Mouse (Mus musculus) megakaryocyte, embryonic 14.5 days (primary cell): Measurements from ENCODE around the gene Proser3.

Source experiments
- FLI1 ChIP-seq: IDR thresholded peaks from 2 replicates; pipeline ENCODE4 v1.6.1; 2012; ENCODE audit warnings: low read length, inconsistent platforms, mixed read lengths
- GATA1 ChIP-seq: IDR thresholded peaks from 3 replicates; pipeline ENCODE4 v1.6.1; 2012; ENCODE audit warnings: mixed read lengths, low read length, inconsistent platforms, borderline replicate concordance

DNA sequence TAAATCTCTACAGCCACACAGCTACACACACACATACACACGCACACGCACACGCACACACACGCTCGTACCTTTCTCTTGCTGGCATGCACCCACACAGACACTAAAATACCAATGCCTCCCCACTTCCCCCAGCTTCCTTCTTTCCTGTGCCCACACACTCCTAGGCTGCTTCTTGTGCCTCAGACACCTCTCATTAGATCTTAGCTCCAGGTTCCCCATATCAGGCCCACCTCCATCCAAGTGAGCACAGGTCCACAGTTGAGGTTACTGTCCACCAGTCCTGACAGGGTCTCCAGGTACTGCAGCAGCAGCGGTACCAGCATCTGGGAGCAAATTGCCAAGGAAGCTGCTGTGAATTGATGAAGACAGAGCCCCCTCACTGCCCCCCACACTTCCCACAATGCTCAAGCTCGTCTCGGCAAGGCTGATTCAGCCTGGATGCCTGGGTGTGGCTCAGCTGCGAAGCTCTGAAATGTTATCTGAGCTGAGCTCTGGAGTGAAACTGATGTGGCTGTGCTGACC is 20.7 kb downstream of the Proser3 start:
- no peak for TF ChIP-seq GATA1
- no peak for TF ChIP-seq FLI1
